Comparison of ENCODE assay signal across 9 mouse cellular contexts in genomic region chr4:34701528-34701927, GRCm38 (mm10). TPM values are rescaled to one million over a fixed set of nuclear protein-coding genes. Genes with fewer than 3 reads are reported as not detected.
DNase-seq lines count a peak whose midpoint lies in the region; ATAC-seq and TF ChIP-seq lines count a peak whose summit lies in the region.
"Had no signal": no experiment of that assay in that cellular context is flagged by ENCODE, and none has a peak within 500 bp of the region (broad histone marks: within the 10 kb centered on the region; RNA-seq: fewer than 3 reads in every experiment).

No protein-coding gene starts in this region.

- no peak overlapping the region for H3K27ac ChIP-seq in kidney, embryonic 16.5 days (ENCODE audit: low read length)
- no peak overlapping the region for H3K27ac ChIP-seq in ES-Bruce4 (ENCODE audit: insufficient read depth, low read length)
- H3K27ac ChIP-seq in liver, embryonic 14.5 days: no peak overlapping the region
- H3K27ac ChIP-seq: neural tube, embryonic 13.5 days had no signal

- peak; percentile 90 for TF ChIP-seq CTCF in ES-Bruce4 (IDR thresholded peaks at IDR 0.05; ENCODE audit: low read depth, low read length)
- TF ChIP-seq CTCF in brain, embryonic 14.5 days (IDR thresholded peaks at IDR 0.05; ENCODE audit: borderline replicate concordance, extremely low read depth, insufficient read depth, insufficient read length): peak; percentile 60
- peak; percentile 83 for TF ChIP-seq CTCF in liver, embryonic 14.5 days (IDR thresholded peaks at IDR 0.05; ENCODE audit: low read depth)

- no peak overlapping the region for H3K4me2 ChIP-seq in kidney, embryonic 16.5 days (replicated peaks; ENCODE audit: low read depth, low read length)
- no peak overlapping the region for H3K4me2 ChIP-seq in liver, embryonic 14.5 days (ENCODE audit: low read depth)
- H3K4me2 ChIP-seq: neural tube, embryonic 13.5 days had no signal

- no peak overlapping the region for H3K9ac ChIP-seq in kidney, embryonic 16.5 days (replicated peaks; ENCODE audit: low read length)
- no peak overlapping the region for H3K9ac ChIP-seq in ES-Bruce4 (ENCODE audit: low read depth, poor library complexity, severe bottlenecking)
- H3K9ac ChIP-seq in liver, embryonic 14.5 days (replicated peaks): no peak overlapping the region
- H3K9ac ChIP-seq: neural tube, embryonic 13.5 days had no signal

- no peaks in the 10 kb centered on the region for H3K4me1 ChIP-seq in kidney, embryonic 16.5 days (ENCODE audit: insufficient read depth, low read length)
- no peaks in the 10 kb centered on the region for H3K4me1 ChIP-seq in ES-Bruce4 (ENCODE audit: control insufficient read depth, insufficient read depth, low read length)
- H3K4me1 ChIP-seq in liver, embryonic 14.5 days (replicated peaks; ENCODE audit: control insufficient read depth in 2 of 2, insufficient read depth in 2 of 2, low read length in 1 of 2): no peaks in the 10 kb centered on the region
- H3K4me1 ChIP-seq: neural tube, embryonic 13.5 days had no signal

- H3K36me3 ChIP-seq in kidney, embryonic 16.5 days (ENCODE audit: insufficient read depth, low read length): no peaks in the 10 kb centered on the region
- H3K36me3 ChIP-seq in ES-Bruce4 (ENCODE audit: control insufficient read depth, insufficient read depth, low read length, poor library complexity, severe bottlenecking): no peaks in the 10 kb centered on the region
- no peaks in the 10 kb centered on the region for H3K36me3 ChIP-seq in liver, embryonic 14.5 days (replicated peaks; ENCODE audit: control insufficient read depth, insufficient read depth, low read depth)
- H3K36me3 ChIP-seq: neural tube, embryonic 13.5 days had no signal

- 58% methylated on average over 5 of the region's 5 CpGs for WGBS in kidney, embryonic 16.5 days
- WGBS in liver, embryonic 14.5 days (ENCODE audit: insufficient replicate concordance): 50% methylated on average over 5 of the region's 5 CpGs

- no peak for TF ChIP-seq POLR2A in ES-Bruce4 (IDR thresholded peaks at IDR 0.05; ENCODE audit: insufficient read depth, low read length)
- TF ChIP-seq POLR2A in brain, embryonic 14.5 days (IDR thresholded peaks at IDR 0.05; ENCODE audit: borderline replicate concordance, extremely low read depth, insufficient read depth, insufficient read length, poor library complexity, severe bottlenecking): no peak

- no peak for TF ChIP-seq EP300 in ES-Bruce4 (IDR thresholded peaks at IDR 0.05; ENCODE audit: insufficient read depth, low read depth, low read length)
- no peak for TF ChIP-seq EP300 in liver, embryonic 14.5 days (IDR thresholded peaks at IDR 0.05; ENCODE audit: low read depth)

- ATAC-seq in kidney, embryonic 16.5 days (ENCODE audit: low FRiP score, low TSS enrichment): no peak
- ATAC-seq in liver, embryonic 14.5 days (ENCODE audit: insufficient read depth): no peak

- H3K9me3 ChIP-seq in kidney, embryonic 16.5 days (ENCODE audit: low read length): 0 out of 2 replicates have a peak, but pooled peaks cover 2% of the 10 kb centered on the region
- H3K9me3 ChIP-seq in ES-Bruce4 (replicated peaks; ENCODE audit: control insufficient read depth, insufficient read depth, low read length, poor library complexity, severe bottlenecking): no peaks in the 10 kb centered on the region
- H3K9me3 ChIP-seq in liver, embryonic 14.5 days (ENCODE audit: control insufficient read depth, low read length): no peaks in the 10 kb centered on the region
- H3K9me3 ChIP-seq: neural tube, embryonic 13.5 days had no signal

- DNase-seq in kidney, adult 11 months: peak; percentile 22
- peak; percentile 66 for DNase-seq in brain, embryonic 14.5 days (ENCODE audit: low read depth)
- peak; percentile 30 to 53 for DNase-seq in gastrocnemius, postnatal 4 days (ENCODE audit: low spot score in 2 of 2)
- peak; percentile 22 to 39 (median 33) for DNase-seq in liver, embryonic 14.5 days (ENCODE audit: low read depth in 3 of 3, low spot score in 3 of 3)
- peak; percentile 30 for DNase-seq in retina, adult 2 months (ENCODE audit: low read depth, low spot score)
- peak; percentile 16 for DNase-seq in yolk sac, embryonic 10.5 days (ENCODE audit: low spot score)

- H3K4me3 ChIP-seq in kidney, embryonic 16.5 days (ENCODE audit: low read length): no peak overlapping the region
- H3K4me3 ChIP-seq in ES-Bruce4 (ENCODE audit: low read depth, low read length): no peak overlapping the region
- no peak overlapping the region for H3K4me3 ChIP-seq in liver, embryonic 14.5 days (ENCODE audit: insufficient read depth in 1 of 2, low read depth in 2 of 2, low read length in 2 of 2)
- H3K4me3 ChIP-seq: neural tube, embryonic 13.5 days had no signal

- no peaks in the 10 kb centered on the region for H3K27me3 ChIP-seq in kidney, embryonic 16.5 days (ENCODE audit: insufficient read depth, low read length)
- H3K27me3 ChIP-seq in ES-Bruce4 (ENCODE audit: control insufficient read depth, insufficient read depth, low read length, poor library complexity, severe bottlenecking): no peaks in the 10 kb centered on the region
- H3K27me3 ChIP-seq in liver, embryonic 14.5 days (ENCODE audit: control insufficient read depth, insufficient read depth, low read length): no peaks in the 10 kb centered on the region
- H3K27me3 ChIP-seq: neural tube, embryonic 13.5 days had no signal

RNA-seq across cellular contexts. Expression of gene Slc35a1, which starts 14.3 kb away (rescaled TPM):
- polyA plus RNA-seq in kidney, embryonic 16.5 days (2015; fragmentation: Nextera tagmentation; extraction: Ambion mirVana): 76.3 and 81.1 TPM in 2 replicates
- 20.4 and 23.0 TPM in 2 replicates for polyA plus RNA-seq in ES-Bruce4 (2011; ENCODE audit: insufficient read depth, insufficient read length, low read depth, missing spikeins)
- polyA plus RNA-seq in brain, embryonic 14.5 days (2012; rRNA removed): 21.4 and 27.0 TPM in 2 replicates
- total RNA-seq in gastrocnemius, postnatal 4 days (2021): 10 to 100 TPM; 20.9 to 22.0 TPM
- polyA plus RNA-seq in liver, embryonic 14.5 days (2012; rRNA removed): 5.1 and 8.3 TPM in 2 replicates
- polyA plus RNA-seq in liver, embryonic 14.5 days (2014; fragmentation: Nextera tagmentation; extraction: Ambion mirVana): 9.4 and 10.0 TPM in 2 replicates

RNA-seq across cellular contexts. Expression of gene Cfap206, which starts 28.5 kb away (rescaled TPM):
- 1.5 and 1.7 TPM in 2 replicates for polyA plus RNA-seq in kidney, embryonic 16.5 days (2015; fragmentation: Nextera tagmentation; extraction: Ambion mirVana)
- polyA plus RNA-seq in ES-Bruce4 (2011; ENCODE audit: insufficient read depth, insufficient read length, low read depth, missing spikeins): 1.4 TPM in 1 of 2 replicates, not detected in the other
- polyA plus RNA-seq in brain, embryonic 14.5 days (2012; rRNA removed): 1.6 and 2.8 TPM in 2 replicates
- total RNA-seq in gastrocnemius, postnatal 4 days (2021): not detected
- not detected in 2 replicates for polyA plus RNA-seq in liver, embryonic 14.5 days (2012; rRNA removed)
- polyA plus RNA-seq in liver, embryonic 14.5 days (2014; fragmentation: Nextera tagmentation; extraction: Ambion mirVana): not detected in 2 replicates

RNA-seq across cellular contexts. Expression of gene Gm136, which starts 54.5 kb away (rescaled TPM):
- polyA plus RNA-seq in kidney, embryonic 16.5 days (2015; fragmentation: Nextera tagmentation; extraction: Ambion mirVana): not detected in 2 replicates
- polyA plus RNA-seq in ES-Bruce4 (2011; ENCODE audit: insufficient read depth, insufficient read length, low read depth, missing spikeins): not detected in 2 replicates
- polyA plus RNA-seq in brain, embryonic 14.5 days (2012; rRNA removed): not detected in 2 replicates
- not detected for total RNA-seq in gastrocnemius, postnatal 4 days (2021)
- polyA plus RNA-seq in liver, embryonic 14.5 days (2012; rRNA removed): not detected in 2 replicates
- not detected in 2 replicates for polyA plus RNA-seq in liver, embryonic 14.5 days (2014; fragmentation: Nextera tagmentation; extraction: Ambion mirVana)
- polyA plus RNA-seq: neural tube, embryonic 13.5 days had no signal

Comparison
In these comparisons a context has a peak if more than half of its experiments do, and no peak if none do; other contexts are left out.
1. DNase-seq: peak in every context shown above with its lines; median percentile 66 in brain, embryonic 14.5 days; 42 in gastrocnemius, postnatal 4 days; 33 in liver, embryonic 14.5 days; 30 in retina, adult 2 months; 22 in kidney, adult 11 months; 16 in yolk sac, embryonic 10.5 days.